Mouse (Mus musculus): ENCODE results near the gene Tmem184b. TPM values are rescaled to one million over a fixed set of nuclear protein-coding genes. Genes with fewer than 3 reads are reported as not detected.

Tmem184b gene
- polyA plus RNA-seq, 1 experiment: 168 TPM

DNA sequence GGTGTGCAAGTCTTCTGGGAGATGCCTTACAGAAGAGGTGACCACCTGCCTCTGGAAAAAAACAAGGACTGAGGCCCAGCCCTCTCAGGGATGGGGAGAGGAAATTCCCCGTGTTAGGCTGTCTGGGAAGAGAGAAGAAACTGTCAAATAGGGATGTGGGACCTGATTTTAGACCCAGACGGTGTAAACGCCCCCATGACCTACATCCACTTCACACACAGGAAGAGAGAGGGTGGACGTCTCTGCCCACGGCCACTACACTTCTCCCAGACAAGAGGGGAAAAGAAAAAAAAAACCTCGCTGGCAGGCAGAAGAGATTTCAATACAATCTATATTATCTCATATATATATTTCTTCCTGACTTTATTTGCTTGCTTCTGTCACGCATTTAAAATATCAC is 43.0 kb downstream of the Tmem184b start:
- WGBS: 67% methylated on average over 7 of the region's 7 CpGs
- Histone ChIP-seq H3K4me1 (ENCODE audit: control insufficient read depth, insufficient read depth, insufficient read length, low read length) (peaks cover 23% of the 10 kb centered on the region), H3K4me3 (ENCODE audit: low read depth, low read length) (no peak overlapping the region), H3K36me3 (ENCODE audit: control insufficient read depth, insufficient read depth, low read length) (peaks cover 18% of the 10 kb centered on the region; the same call in 1 of the 2 replicates), H3K27ac (ENCODE audit: insufficient read depth, low read depth, low read length) (no peak overlapping the region), H3K27me3 (ENCODE audit: control insufficient read depth, insufficient read depth, low read length) (no peaks in the 10 kb centered on the region)
- no peak for TF ChIP-seq CTCF (IDR thresholded peaks at IDR 0.05; ENCODE audit: extremely low read depth, insufficient read length, insufficient replicate concordance, low read depth, low read length)
- no peak for TF ChIP-seq POLR2A (IDR thresholded peaks at IDR 0.05; ENCODE audit: low read depth, low read length)

DNA sequence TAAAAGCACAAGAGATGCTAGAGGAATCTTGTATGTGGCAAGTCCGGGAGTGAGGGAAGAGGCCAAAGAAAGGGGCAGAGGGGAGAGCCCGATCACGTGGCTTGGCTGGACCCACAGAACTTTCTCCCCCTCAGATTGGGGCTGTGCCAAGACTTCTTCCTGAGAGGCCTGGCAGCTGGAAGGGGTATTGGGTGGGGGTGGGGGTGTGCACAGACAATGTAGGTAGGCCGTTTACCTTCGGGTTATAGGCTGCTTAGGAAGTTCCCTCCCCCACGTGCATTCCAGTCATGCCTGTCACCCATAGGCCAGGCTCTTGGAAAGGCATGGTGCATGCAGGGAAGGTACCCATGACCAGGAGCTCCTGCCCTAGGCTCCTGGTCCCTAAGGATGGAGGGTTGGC is 43.4 kb downstream of the Tmem184b start:
- no peak overlapping the region for H3K4me3 ChIP-seq (ENCODE audit: low read depth, low read length)
- WGBS: 21% methylated on average over 6 of the region's 6 CpGs
- H3K36me3 ChIP-seq (ENCODE audit: control insufficient read depth, insufficient read depth, low read length): peaks cover 16% of the 10 kb centered on the region; the same call in 1 of the 2 replicates
- H3K27ac ChIP-seq (ENCODE audit: insufficient read depth, low read depth, low read length): no peak overlapping the region
- H3K27me3 ChIP-seq (ENCODE audit: control insufficient read depth, insufficient read depth, low read length): no peaks in the 10 kb centered on the region
- peaks cover 23% of the 10 kb centered on the region for H3K4me1 ChIP-seq (ENCODE audit: control insufficient read depth, insufficient read depth, insufficient read length, low read length)
- TF ChIP-seq POLR2A (IDR thresholded peaks at IDR 0.05; ENCODE audit: low read depth, low read length): no peak
- TF ChIP-seq CTCF (IDR thresholded peaks at IDR 0.05; ENCODE audit: extremely low read depth, insufficient read length, insufficient replicate concordance, low read depth, low read length): no peak

DNA sequence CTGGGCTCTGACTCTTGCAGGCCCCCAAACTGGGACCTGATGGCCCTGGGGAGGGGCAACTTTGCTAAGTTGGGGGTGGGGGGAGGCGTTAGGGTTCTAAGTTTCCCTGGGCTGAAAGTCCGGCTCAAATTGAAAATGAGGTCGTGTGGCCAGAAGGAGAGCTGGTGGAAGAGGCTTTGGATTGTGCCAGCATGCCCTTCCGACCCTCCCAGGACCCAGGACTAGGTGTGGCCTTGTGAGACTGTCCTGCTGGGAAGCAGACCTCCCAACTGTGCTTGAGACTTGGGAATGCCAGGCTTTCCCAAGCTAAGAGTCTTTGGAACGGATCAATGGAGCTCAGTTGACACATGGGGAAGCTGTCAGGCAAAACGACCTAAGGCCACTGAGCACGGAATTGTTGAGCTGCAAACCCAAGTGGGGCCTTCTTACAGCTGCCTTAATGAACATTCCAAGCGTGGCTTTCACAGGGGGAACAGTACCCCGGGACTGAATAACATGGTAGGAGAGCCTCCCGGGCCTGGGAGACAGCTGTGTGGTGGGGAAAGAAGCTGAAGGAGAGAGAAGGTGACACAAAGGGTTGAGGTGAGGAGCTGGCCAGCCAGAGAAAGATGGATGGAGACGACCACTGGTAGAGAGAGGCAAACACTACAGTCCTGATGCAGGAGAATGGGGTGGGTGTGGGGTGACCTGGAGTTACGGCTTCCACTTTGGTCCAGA is 45.2 kb downstream of the Tmem184b start:
- Histone ChIP-seq H3K27ac (ENCODE audit: insufficient read depth, low read depth, low read length) (no peak overlapping the region), H3K36me3 (ENCODE audit: control insufficient read depth, insufficient read depth, low read length) (peaks cover 11% of the 10 kb centered on the region; the same call in 1 of the 2 replicates), H3K4me1 (ENCODE audit: control insufficient read depth, insufficient read depth, insufficient read length, low read length) (peaks cover 31% of the 10 kb centered on the region), H3K27me3 (ENCODE audit: control insufficient read depth, insufficient read depth, low read length) (no peaks in the 10 kb centered on the region), H3K4me3 (ENCODE audit: low read depth, low read length) (peak overlapping the region; percentile 10; the same call in 1 of the 2 replicates)
- TF ChIP-seq CTCF (IDR thresholded peaks at IDR 0.05; ENCODE audit: extremely low read depth, insufficient read length, insufficient replicate concordance, low read depth, low read length) (no peak), POLR2A (IDR thresholded peaks at IDR 0.05; ENCODE audit: low read depth, low read length) (no peak)
- 47% methylated on average over 12 of the region's 12 CpGs for WGBS

DNA sequence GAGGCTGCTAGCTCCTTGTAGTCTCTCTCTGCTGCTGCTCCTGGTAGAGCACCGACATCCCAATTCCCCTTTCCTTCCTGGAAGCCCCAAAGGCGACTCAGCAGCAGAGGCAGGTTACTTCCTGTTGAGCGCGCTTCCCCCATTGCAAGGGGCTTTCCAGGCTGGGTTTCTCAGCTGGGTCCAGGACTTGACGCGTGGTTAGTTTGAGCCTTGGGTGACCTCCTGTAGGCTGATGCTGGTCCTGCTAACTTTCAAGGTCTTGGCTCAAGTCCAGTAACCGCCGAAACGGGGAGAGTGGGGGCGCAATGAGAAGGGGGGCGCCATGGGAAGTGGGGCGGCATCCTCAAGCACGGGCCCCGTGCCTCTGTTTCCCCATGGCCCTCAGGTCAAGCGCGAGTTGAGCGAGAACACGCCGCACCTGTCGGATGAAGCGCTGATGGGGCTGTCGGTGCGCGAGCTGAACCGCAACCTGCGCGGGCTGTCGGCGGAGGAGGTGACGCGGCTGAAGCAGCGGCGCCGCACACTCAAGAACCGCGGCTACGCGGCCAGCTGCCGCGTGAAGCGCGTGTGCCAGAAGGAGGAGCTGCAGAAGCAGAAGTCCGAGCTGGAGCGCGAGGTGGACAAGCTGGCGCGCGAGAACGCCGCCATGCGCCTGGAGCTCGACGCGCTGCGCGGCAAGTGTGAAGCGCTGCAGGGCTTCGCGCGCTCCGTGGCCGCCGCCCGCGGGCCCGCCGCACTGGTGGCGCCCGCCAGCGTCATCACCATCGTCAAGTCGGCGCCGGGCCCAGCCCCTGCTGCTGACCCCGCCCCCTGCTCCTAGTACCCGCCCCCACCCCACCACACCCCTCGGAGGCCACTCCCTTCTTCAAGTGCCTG is 46.1 kb downstream of the Tmem184b start:
- H3K4me1 ChIP-seq (ENCODE audit: control insufficient read depth, insufficient read depth, insufficient read length, low read length): peaks cover 39% of the 10 kb centered on the region
- 1% methylated on average over 77 of the region's 77 CpGs for WGBS
- H3K27me3 ChIP-seq (ENCODE audit: control insufficient read depth, insufficient read depth, low read length): no peaks in the 10 kb centered on the region
- peak overlapping the region; percentile 51 for H3K27ac ChIP-seq (ENCODE audit: insufficient read depth, low read depth, low read length)
- peaks cover 8% of the 10 kb centered on the region; the same call in 1 of the 2 replicates for H3K36me3 ChIP-seq (ENCODE audit: control insufficient read depth, insufficient read depth, low read length)
- TF ChIP-seq POLR2A (IDR thresholded peaks at IDR 0.05; ENCODE audit: low read depth, low read length): peak; percentile 60; the same call in 1 of the 2 replicates
- TF ChIP-seq CTCF (IDR thresholded peaks at IDR 0.05; ENCODE audit: extremely low read depth, insufficient read length, insufficient replicate concordance, low read depth, low read length): 0 out of 2 replicates have a peak, but pooled peaks have one; percentile 11
- peak overlapping the region; percentile 65 for H3K4me3 ChIP-seq (ENCODE audit: low read depth, low read length)

DNA sequence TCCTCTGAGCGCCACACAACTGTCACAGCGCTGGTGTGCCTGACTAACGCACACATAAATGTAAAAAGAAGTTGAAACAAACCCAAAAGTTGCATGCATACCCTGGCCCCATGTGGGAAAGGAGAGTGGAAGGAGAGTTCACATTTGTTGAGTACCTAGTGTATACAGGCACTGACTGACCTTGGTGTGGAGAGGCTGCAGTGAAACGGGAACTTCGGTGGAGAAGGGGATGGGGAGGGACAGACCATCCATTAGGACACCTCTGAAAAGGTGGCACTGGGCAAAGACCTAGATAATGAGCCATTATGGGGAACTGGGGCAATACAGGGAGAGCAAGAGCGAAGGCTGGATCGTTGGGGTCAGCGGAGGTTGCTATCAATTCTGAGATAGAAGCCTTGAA is 46.9 kb downstream of the Tmem184b start:
- no peak for TF ChIP-seq CTCF (IDR thresholded peaks at IDR 0.05; ENCODE audit: extremely low read depth, insufficient read length, insufficient replicate concordance, low read depth, low read length)
- WGBS: 49% methylated on average over 8 of the region's 8 CpGs
- peak overlapping the region; percentile 51; the same call in 1 of the 2 replicates for H3K27ac ChIP-seq (ENCODE audit: insufficient read depth, low read depth, low read length)
- peak overlapping the region; percentile 65 for H3K4me3 ChIP-seq (ENCODE audit: low read depth, low read length)
- no peaks in the 10 kb centered on the region for H3K27me3 ChIP-seq (ENCODE audit: control insufficient read depth, insufficient read depth, low read length)
- peaks cover 3% of the 10 kb centered on the region; the same call in 1 of the 2 replicates for H3K36me3 ChIP-seq (ENCODE audit: control insufficient read depth, insufficient read depth, low read length)
- H3K4me1 ChIP-seq (ENCODE audit: control insufficient read depth, insufficient read depth, insufficient read length, low read length): peaks cover 40% of the 10 kb centered on the region

DNA sequence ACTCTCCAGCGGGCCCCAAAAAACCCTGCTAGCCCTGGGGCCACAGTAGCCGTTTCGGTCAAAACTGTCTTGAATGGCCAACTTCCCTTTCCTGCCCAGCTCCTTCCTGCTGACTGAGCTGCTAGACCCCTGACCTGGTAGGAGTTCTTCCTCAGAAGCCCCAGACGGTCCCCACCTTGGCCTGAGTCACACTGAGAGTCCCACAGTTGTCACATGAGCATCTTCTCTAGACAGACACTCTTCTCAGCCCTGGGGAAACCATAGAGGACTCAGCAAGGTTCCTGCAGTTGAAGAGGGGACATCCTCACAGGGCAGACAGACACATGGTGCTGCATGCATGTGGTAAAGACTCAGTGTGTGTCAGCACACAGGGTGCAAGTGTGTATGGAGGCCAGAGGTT is 48.8 kb downstream of the Tmem184b start:
- WGBS: 77% methylated on average over 4 of the region's 4 CpGs
- 0 out of 2 replicates have a peak, but pooled peaks cover 2% of the 10 kb centered on the region for H3K36me3 ChIP-seq (ENCODE audit: control insufficient read depth, insufficient read depth, low read length)
- H3K27ac ChIP-seq (ENCODE audit: insufficient read depth, low read depth, low read length): no peak overlapping the region
- H3K27me3 ChIP-seq (ENCODE audit: control insufficient read depth, insufficient read depth, low read length): no peaks in the 10 kb centered on the region
- H3K4me1 ChIP-seq (ENCODE audit: control insufficient read depth, insufficient read depth, insufficient read length, low read length): peaks cover 39% of the 10 kb centered on the region
- no peak for TF ChIP-seq CTCF (IDR thresholded peaks at IDR 0.05; ENCODE audit: extremely low read depth, insufficient read length, insufficient replicate concordance, low read depth, low read length)
- TF ChIP-seq POLR2A (IDR thresholded peaks at IDR 0.05; ENCODE audit: low read depth, low read length): no peak
- no peak overlapping the region for H3K4me3 ChIP-seq (ENCODE audit: low read depth, low read length)

All from small intestine, adult 2 months (tissue).